Mouse (Mus musculus): ENCODE measurements around the gene Pigp. TPM values are rescaled to one million over a fixed set of nuclear protein-coding genes. Genes with fewer than 3 reads are reported as not detected.

Pigp gene
- polyA plus RNA-seq, 1 experiment from 2014 or later = 220 TPM

DNA sequence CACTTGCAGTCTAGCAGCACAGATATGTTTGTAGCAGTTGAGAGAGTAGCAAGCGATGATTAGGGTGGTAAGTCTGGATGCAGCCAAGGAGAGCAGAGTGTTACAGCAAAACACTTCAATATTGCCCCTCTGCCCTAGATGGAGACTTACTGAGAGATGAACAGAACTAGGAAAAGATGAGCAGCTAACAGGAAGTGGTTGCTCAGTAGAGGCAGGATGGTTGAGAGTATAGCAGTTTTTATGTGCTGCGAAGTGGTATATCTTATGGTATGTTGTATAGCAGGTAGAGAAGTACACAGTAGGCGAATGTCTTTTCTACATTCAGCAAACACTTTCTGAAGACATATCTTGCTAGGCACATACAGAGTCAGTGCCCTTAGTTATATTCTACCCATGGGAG is 11.6 kb upstream of the Pigp start:
- DNase-seq (ENCODE audit: low spot score) (no peak), ATAC-seq (replicated peaks; ENCODE audit: low FRiP score, low read depth) (no peak)
- Histone ChIP-seq H3K9me3 (replicated peaks; ENCODE audit: low read length) (no peaks in the 10 kb centered on the region), H3K36me3 (ENCODE audit: insufficient read depth, low read length) (0 out of 2 replicates have a peak, but pooled peaks cover 4% of the 10 kb centered on the region), H3K4me3 (replicated peaks; ENCODE audit: low read depth, low read length) (no peak overlapping the region), H3K27me3 (ENCODE audit: insufficient read depth, low read length) (no peaks in the 10 kb centered on the region), H3K4me1 (replicated peaks; ENCODE audit: insufficient read depth, low read length) (no peaks in the 10 kb centered on the region), H3K4me2 (ENCODE audit: low read length) (no peak overlapping the region), H3K9ac (ENCODE audit: low read depth, low read length) (no peak overlapping the region), H3K27ac (no peak overlapping the region)
- TF ChIP-seq CTCF (IDR thresholded peaks at IDR 0.05; ENCODE audit: low read depth) = no peak
- 95% methylated on average over 3 of the region's 3 CpGs for WGBS

DNA sequence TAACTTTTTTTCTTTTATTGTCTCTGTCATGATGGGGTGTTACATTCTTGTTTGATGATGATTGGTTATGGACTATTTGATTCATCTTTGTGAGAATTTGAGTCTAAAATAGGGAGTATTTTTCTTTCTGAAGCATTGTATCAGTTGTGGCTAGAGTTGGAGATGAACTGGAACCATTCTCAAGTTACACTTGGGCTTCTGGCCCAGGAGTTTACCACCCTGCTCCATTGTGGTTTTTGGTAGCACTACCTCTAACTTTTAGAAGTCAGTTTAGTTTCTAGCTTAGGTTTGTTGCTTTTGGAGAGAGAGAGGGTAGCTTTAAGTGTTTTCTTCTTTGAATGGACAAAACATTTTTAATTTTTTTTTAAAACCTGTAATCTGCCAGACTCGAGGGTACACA is 7.7 kb upstream of the Pigp start:
- Histone ChIP-seq H3K27ac (no peak overlapping the region), H3K27me3 (ENCODE audit: insufficient read depth, low read length) (no peaks in the 10 kb centered on the region), H3K4me1 (replicated peaks; ENCODE audit: insufficient read depth, low read length) (no peaks in the 10 kb centered on the region), H3K4me2 (ENCODE audit: low read length) (no peak overlapping the region), H3K4me3 (replicated peaks; ENCODE audit: low read depth, low read length) (no peak overlapping the region), H3K9ac (ENCODE audit: low read depth, low read length) (no peak overlapping the region), H3K9me3 (replicated peaks; ENCODE audit: low read length) (no peaks in the 10 kb centered on the region), H3K36me3 (ENCODE audit: insufficient read depth, low read length) (no peaks in the 10 kb centered on the region)
- WGBS = 93% methylated on average over 1 of the region's 1 CpGs
- no peak for ATAC-seq (replicated peaks; ENCODE audit: low FRiP score, low read depth)
- no peak for DNase-seq (ENCODE audit: low spot score)
- no peak for TF ChIP-seq CTCF (IDR thresholded peaks at IDR 0.05; ENCODE audit: low read depth)

DNA sequence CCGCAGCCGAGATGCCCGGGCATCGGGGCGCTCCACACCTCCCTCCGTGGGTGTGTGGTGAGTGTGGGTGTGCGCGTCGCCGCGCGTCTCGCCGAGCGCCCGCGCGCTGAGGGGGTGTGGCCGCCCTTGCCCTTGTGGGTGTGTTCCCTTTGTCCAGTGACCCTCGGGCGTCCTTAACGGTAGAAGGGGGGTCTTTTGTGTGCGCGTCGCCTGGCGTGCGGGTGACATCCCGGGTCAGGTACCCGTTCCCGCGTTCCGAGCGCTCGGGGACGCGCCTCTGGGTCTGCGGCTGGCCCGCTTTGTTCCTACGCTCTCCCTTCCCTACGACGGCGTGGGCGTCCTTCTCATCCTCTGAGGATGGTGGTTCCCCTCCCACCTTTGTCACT is 734 bp downstream of the Pigp start:
- TF ChIP-seq CTCF (IDR thresholded peaks at IDR 0.05; ENCODE audit: low read depth) = no peak
- peak overlapping the region; percentile 99 for H3K27ac ChIP-seq
- peak; percentile 78 for DNase-seq (ENCODE audit: low spot score)
- H3K4me3 ChIP-seq (replicated peaks; ENCODE audit: low read depth, low read length) = peak overlapping the region; percentile 93
- H3K9ac ChIP-seq (ENCODE audit: low read depth, low read length) = peak overlapping the region; percentile 94
- H3K36me3 ChIP-seq (ENCODE audit: insufficient read depth, low read length) = no peaks in the 10 kb centered on the region
- peak; percentile 78 for ATAC-seq (replicated peaks; ENCODE audit: low FRiP score, low read depth)
- H3K9me3 ChIP-seq (replicated peaks; ENCODE audit: low read length) = no peaks in the 10 kb centered on the region
- 1% methylated on average over 36 of the region's 43 CpGs for WGBS
- H3K27me3 ChIP-seq (ENCODE audit: insufficient read depth, low read length) = no peaks in the 10 kb centered on the region
- peaks cover 7% of the 10 kb centered on the region; the same call in 1 of the 2 replicates for H3K4me1 ChIP-seq (replicated peaks; ENCODE audit: insufficient read depth, low read length)
- peak overlapping the region; percentile 82 for H3K4me2 ChIP-seq (ENCODE audit: low read length)

DNA sequence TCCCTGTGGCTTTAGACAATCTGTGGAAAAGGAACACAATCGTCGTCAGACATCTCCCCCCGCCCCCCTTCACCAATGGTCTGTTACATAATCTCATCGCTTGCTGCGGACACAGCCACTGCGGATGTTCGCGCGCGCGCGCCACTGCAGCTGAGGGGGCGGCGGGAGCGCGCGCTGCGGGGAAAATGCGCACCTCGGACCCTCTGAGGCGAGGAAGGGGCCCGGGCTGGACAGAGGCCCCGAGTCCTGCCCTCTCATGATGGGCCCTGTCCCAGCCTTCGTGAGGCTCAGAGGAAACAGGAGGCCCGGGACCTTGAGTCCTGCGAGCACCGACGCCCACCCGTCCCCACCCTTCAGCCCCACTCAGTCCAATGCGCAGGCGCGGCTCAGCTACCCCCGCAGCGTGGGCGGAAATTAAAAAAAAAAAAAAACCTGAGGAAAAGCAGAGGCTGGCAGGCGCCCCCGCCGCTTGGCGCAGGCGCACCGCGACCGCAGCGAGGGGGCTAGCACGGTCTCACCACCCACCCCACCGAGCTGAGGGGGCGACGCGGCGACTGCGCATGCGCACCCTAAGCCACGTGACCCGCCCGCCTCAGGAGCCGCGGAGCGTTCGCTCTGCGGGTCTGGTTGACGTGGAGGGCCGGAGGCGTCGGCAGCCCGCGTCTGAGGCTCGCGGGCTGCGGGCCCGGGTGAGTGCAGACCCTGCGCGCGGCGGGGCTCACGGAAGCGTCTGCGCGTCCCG is 1.3 kb downstream of the Pigp start, which contains the start of gene Ttc3:
Gene Ttc3 (plus strand): TSS at position 446 of the 742 bp plus-strand sequence.
- ATAC-seq (replicated peaks; ENCODE audit: low FRiP score, low read depth) (peak; percentile 83), DNase-seq (ENCODE audit: low spot score) (peak; percentile 95)
- TF ChIP-seq CTCF (IDR thresholded peaks at IDR 0.05; ENCODE audit: low read depth) = no peak
- Histone ChIP-seq H3K9me3 (replicated peaks; ENCODE audit: low read length) (no peaks in the 10 kb centered on the region), H3K9ac (ENCODE audit: low read depth, low read length) (peak within 1 kb of the TSS; percentile 94), H3K27ac (peak within 1 kb of the TSS; percentile 99), H3K27me3 (ENCODE audit: insufficient read depth, low read length) (no peaks in the 10 kb centered on the region), H3K4me2 (ENCODE audit: low read length) (peak within 1 kb of the TSS; percentile 82), H3K36me3 (ENCODE audit: insufficient read depth, low read length) (no peaks in the 10 kb centered on the region), H3K4me1 (replicated peaks; ENCODE audit: insufficient read depth, low read length) (peaks cover 7% of the 10 kb centered on the region; the same call in 1 of the 2 replicates), H3K4me3 (replicated peaks; ENCODE audit: low read depth, low read length) (peak within 1 kb of the TSS; percentile 93)
- under 1% methylated on average over 73 of the region's 79 CpGs for WGBS

DNA sequence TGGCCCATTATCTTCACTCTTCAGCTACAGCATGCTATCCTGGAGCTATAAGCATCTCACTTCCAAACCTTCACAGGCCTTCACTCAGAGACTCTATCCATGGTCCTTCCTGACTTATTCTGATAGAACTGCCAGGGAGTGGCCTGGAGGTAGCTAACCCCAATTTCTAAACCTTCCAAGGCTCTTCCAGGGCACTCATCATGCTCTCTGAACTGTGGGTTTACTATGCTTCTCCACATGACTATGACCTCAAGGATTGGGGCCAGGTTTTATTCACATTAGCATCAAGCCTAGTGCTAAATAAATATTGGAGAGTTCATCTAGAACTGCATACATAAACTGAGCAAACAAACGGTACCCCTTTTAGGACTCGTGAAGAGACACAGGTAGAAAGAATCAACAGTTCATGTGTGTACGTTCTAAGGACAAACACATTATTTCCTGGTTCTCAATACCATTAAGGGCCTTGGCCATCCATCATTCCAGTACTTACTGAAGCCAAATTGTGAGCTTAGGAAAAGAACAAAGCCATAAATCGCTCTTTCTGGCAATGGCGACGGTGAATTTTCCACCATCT is 2.0 kb downstream of the Pigp start:
- Histone ChIP-seq H3K36me3 (ENCODE audit: insufficient read depth, low read length) (no peaks in the 10 kb centered on the region), H3K4me2 (ENCODE audit: low read length) (peak overlapping the region; percentile 82), H3K4me1 (replicated peaks; ENCODE audit: insufficient read depth, low read length) (peaks cover 7% of the 10 kb centered on the region; the same call in 1 of the 2 replicates), H3K9ac (ENCODE audit: low read depth, low read length) (peak overlapping the region; percentile 94), H3K9me3 (replicated peaks; ENCODE audit: low read length) (no peaks in the 10 kb centered on the region), H3K27ac (peak overlapping the region; percentile 99), H3K27me3 (ENCODE audit: insufficient read depth, low read length) (no peaks in the 10 kb centered on the region), H3K4me3 (replicated peaks; ENCODE audit: low read depth, low read length) (peak overlapping the region; percentile 93)
- TF ChIP-seq CTCF (IDR thresholded peaks at IDR 0.05; ENCODE audit: low read depth) = no peak
- 3% methylated on average over 6 of the region's 6 CpGs for WGBS
- DNase-seq (ENCODE audit: low spot score) (no peak), ATAC-seq (replicated peaks; ENCODE audit: low FRiP score, low read depth) (no peak)

DNA sequence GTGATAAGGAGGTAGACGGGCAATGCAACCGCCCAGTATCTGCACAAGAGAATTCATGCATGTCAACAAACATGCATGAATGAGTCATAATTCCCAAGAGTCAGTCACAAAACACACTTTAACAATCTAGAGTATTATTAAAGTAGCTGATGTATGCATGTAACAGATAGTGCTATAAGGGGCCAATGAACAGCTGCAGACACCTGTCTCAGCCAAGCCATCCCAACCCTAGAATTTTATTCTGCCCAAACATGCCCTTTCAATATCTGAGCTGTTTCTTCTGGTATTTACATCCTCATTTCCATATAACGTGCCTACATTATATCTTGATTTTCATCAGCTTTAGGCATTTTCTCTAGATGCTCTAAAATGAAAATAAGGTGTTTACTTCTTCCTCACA is 6.2 kb downstream of the Pigp start:
- DNase-seq (ENCODE audit: low spot score) (no peak), ATAC-seq (replicated peaks; ENCODE audit: low FRiP score, low read depth) (no peak)
- Histone ChIP-seq H3K27me3 (ENCODE audit: insufficient read depth, low read length) (no peaks in the 10 kb centered on the region), H3K9ac (ENCODE audit: low read depth, low read length) (no peak overlapping the region), H3K4me1 (replicated peaks; ENCODE audit: insufficient read depth, low read length) (peaks cover 13% of the 10 kb centered on the region; the same call in 1 of the 2 replicates), H3K27ac (no peak overlapping the region), H3K9me3 (replicated peaks; ENCODE audit: low read length) (no peaks in the 10 kb centered on the region), H3K4me2 (ENCODE audit: low read length) (no peak overlapping the region), H3K36me3 (ENCODE audit: insufficient read depth, low read length) (no peaks in the 10 kb centered on the region), H3K4me3 (replicated peaks; ENCODE audit: low read depth, low read length) (no peak overlapping the region)
- WGBS = 86% methylated on average over 3 of the region's 3 CpGs
- no peak for TF ChIP-seq CTCF (IDR thresholded peaks at IDR 0.05; ENCODE audit: low read depth)
